In the genomic region with DNA sequence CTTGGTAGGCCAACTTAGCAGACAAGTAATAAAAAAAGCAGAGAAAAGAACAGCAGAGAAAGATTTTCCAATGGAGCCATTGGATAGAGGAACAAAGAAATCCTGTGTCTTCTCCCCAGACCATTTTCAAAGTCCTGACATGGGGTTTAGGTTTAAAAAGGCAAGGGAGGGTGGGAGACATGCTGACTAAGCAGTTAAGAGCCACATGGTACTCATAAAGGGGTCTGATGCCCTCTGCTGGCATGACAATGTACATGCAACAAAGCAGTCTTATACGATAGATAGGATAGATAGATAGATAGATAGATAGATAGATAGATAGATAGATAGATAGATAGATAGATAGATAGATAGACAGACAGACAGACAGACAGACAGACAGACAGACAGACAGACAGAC, we compare ENCODE assay signal across 10 mouse cellular contexts. TPM values are rescaled to one million over a fixed set of nuclear protein-coding genes. Genes with fewer than 3 reads are reported as not detected.
DNase-seq lines count a peak whose midpoint lies in the region; ATAC-seq and TF ChIP-seq lines count a peak whose summit lies in the region.
"Had no signal": no experiment of that assay in that cellular context is flagged by ENCODE, and none has a peak within 500 bp of the region (broad histone marks: within the 10 kb centered on the region; RNA-seq: fewer than 3 reads in every experiment).

No protein-coding gene starts in this region.

- no peak overlapping the region for H3K9ac ChIP-seq in lung, postnatal 0 days (replicated peaks; ENCODE audit: low read depth)
- H3K9ac ChIP-seq: heart, embryonic 13.5 days; limb, embryonic 13.5 days had no signal

- no peak overlapping the region for H3K4me2 ChIP-seq in lung, postnatal 0 days (replicated peaks; ENCODE audit: low read depth, low read length)
- H3K4me2 ChIP-seq: heart, embryonic 13.5 days; limb, embryonic 13.5 days had no signal

- H3K4me3 ChIP-seq in lung, postnatal 0 days (ENCODE audit: low read depth, low read length): no peak overlapping the region
- H3K4me3 ChIP-seq in cortical plate, adult 2 months (ENCODE audit: insufficient read depth, low read length): no peak overlapping the region
- H3K4me3 ChIP-seq: heart, embryonic 13.5 days; limb, embryonic 13.5 days had no signal

- DNase-seq in cerebellum, postnatal 14 days: peak; percentile 26 to 42
- no peak for DNase-seq in cerebellum, adult 9-11 months
- DNase-seq in lung, postnatal 0 days (ENCODE audit: low spot score): peak; percentile 35
- no peak for DNase-seq in lung, postnatal 4 days
- peak; percentile 27 for DNase-seq in naive thymus-derived CD4-positive, alpha-beta T cell, adult 2 months (ENCODE audit: low read depth)
- no peak for DNase-seq in gastrocnemius, adult 8-10 months (ENCODE audit: low spot score in 2 of 2)
- DNase-seq in heart, postnatal 36 days: no peak

- no peaks in the 10 kb centered on the region for H3K36me3 ChIP-seq in lung, postnatal 0 days (ENCODE audit: insufficient read depth, low read length)
- H3K36me3 ChIP-seq: heart, embryonic 13.5 days; limb, embryonic 13.5 days had no signal

- H3K9me3 ChIP-seq in lung, postnatal 0 days (ENCODE audit: low read length): no peaks in the 10 kb centered on the region
- H3K9me3 ChIP-seq: heart, embryonic 13.5 days; limb, embryonic 13.5 days had no signal

- 41% methylated on average over 1 of the region's 1 CpGs for WGBS in lung, postnatal 0 days

- TF ChIP-seq CTCF in lung, postnatal 0 days (IDR thresholded peaks at IDR 0.05): peak; percentile 63
- peak; percentile 46; the same call in 1 of the 2 replicates for TF ChIP-seq CTCF in cortical plate, adult 2 months (IDR thresholded peaks at IDR 0.05; ENCODE audit: extremely low read depth, insufficient read depth, low read length)

- no peak overlapping the region for H3K27ac ChIP-seq in lung, postnatal 0 days (ENCODE audit: low read length)
- H3K27ac ChIP-seq in cortical plate, adult 2 months (ENCODE audit: insufficient read depth, low read length): no peak overlapping the region
- H3K27ac ChIP-seq: heart, embryonic 13.5 days; limb, embryonic 13.5 days had no signal

- intact Hi-C loops in heart, postnatal 36 days (cut with DNase I): no loop called here

- no peak for ATAC-seq in lung, postnatal 0 days

- TF ChIP-seq EP300 in lung, postnatal 0 days (IDR thresholded peaks at IDR 0.05): no peak

- no peaks in the 10 kb centered on the region for H3K27me3 ChIP-seq in lung, postnatal 0 days (replicated peaks; ENCODE audit: insufficient read depth, low read length)
- H3K27me3 ChIP-seq: heart, embryonic 13.5 days; limb, embryonic 13.5 days had no signal

- no peaks in the 10 kb centered on the region for H3K4me1 ChIP-seq in lung, postnatal 0 days (ENCODE audit: insufficient read depth, low read depth, low read length)
- H3K4me1 ChIP-seq in cortical plate, adult 2 months (ENCODE audit: control insufficient read depth, insufficient read depth, low read length): no peaks in the 10 kb centered on the region
- H3K4me1 ChIP-seq: heart, embryonic 13.5 days; limb, embryonic 13.5 days had no signal

- TF ChIP-seq POLR2A in cortical plate, adult 2 months (IDR thresholded peaks at IDR 0.05; ENCODE audit: extremely low read depth, insufficient read depth, low read length): no peak

RNA-seq across cellular contexts. Expression of a gene that starts 15.7 kb away (rescaled TPM):
- polyA plus RNA-seq in lung, postnatal 0 days (2015; fragmentation: Nextera tagmentation; extraction: Ambion mirVana): 17.9 and 21.2 TPM in 2 replicates
- 28.5 and 30.9 TPM in 2 replicates for polyA plus RNA-seq in cortical plate, adult 2 months (2012; rRNA removed)
- 10 to 100 TPM in 1 of 4 experiments, 1 to 10 TPM in 3; 6.5 to 12.7 (median 8.3) TPM for total RNA-seq in gastrocnemius, adult 8-10 months (2022)
- total RNA-seq in heart, postnatal 36 days (2021): 10 to 100 TPM; 12.7 to 16.3 TPM

RNA-seq across cellular contexts. Expression of a gene that starts 56.1 kb away (rescaled TPM):
- 29.7 and 34.3 TPM in 2 replicates for polyA plus RNA-seq in lung, postnatal 0 days (2015; fragmentation: Nextera tagmentation; extraction: Ambion mirVana)
- 42.5 and 48.2 TPM in 2 replicates for polyA plus RNA-seq in cortical plate, adult 2 months (2012; rRNA removed)
- total RNA-seq in gastrocnemius, adult 8-10 months (2022): 10 to 100 TPM; 49.3 to 54.6 (median 50.3) TPM
- total RNA-seq in heart, postnatal 36 days (2021): 10 to 100 TPM; 60.7 to 71.3 TPM

Comparison
In these comparisons a context has a peak if more than half of its experiments do, and no peak if none do; other contexts are left out.
1. DNase-seq: peak in cerebellum, postnatal 14 days (2 of 2), lung, postnatal 0 days (single experiment) and naive thymus-derived CD4-positive, alpha-beta T cell, adult 2 months (single experiment); none in cerebellum, adult 9-11 months (single experiment), lung, postnatal 4 days (0 of 2), gastrocnemius, adult 8-10 months (0 of 2) and heart, postnatal 36 days (0 of 2).